Mouse (Mus musculus) brain, embryonic 14.5 days (tissue): ENCODE data around the gene Usp34.

Experiments used
- CTCF ChIP-seq: fragments of 200-500 bp; IDR thresholded peaks from 2 replicates; pipeline ENCODE4 v1.5.1; 2012; ENCODE audit warnings: inconsistent platforms, mild to moderate bottlenecking, moderate library complexity, borderline replicate concordance; ENCODE audit not compliant: insufficient read depth, insufficient read length; ENCODE audit errors: extremely low read depth
- POLR2A ChIP-seq: fragments of 200-500 bp; IDR thresholded peaks from 2 replicates; pipeline ENCODE4 v1.6.1; 2012; ENCODE audit warnings: mild to moderate bottlenecking, inconsistent platforms, borderline replicate concordance; ENCODE audit not compliant: poor library complexity, insufficient read depth, insufficient read length, severe bottlenecking; ENCODE audit errors: extremely low read depth

DNA sequence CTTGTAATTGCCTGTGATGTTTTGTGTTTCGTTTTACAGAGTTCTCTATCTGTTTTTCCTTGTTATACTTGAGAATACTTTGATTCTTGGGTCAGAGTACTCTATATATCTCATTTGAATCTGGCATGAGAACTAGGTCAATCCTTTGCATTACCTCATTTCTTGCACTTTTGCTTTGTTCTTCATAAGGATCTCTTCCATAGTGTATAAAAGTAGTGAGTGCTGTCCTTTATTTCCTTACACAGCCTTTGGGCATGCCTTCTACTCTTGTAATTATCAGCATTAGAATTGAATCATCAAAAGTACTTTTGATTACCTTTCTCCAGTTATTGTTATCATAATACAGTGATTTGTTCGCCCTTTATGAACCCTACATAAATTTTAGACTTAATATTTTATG, 73.4 kb downstream of the Usp34 start:
- TF ChIP-seq POLR2A (no peak), CTCF (no peak)
